Mouse (Mus musculus) layer of hippocampus, postnatal 10 days (tissue): ENCODE results near the gene Kdm6b. TPM values are rescaled to one million over a fixed set of nuclear protein-coding genes. Genes with fewer than 3 reads are reported as not detected.
A peak's percentile ranks its signal among the peaks of the same experiment; 100 is the strongest.

Source experiments
- DNase-seq, 2 experiments: peaks; one replicate each; pipeline ENCODE4 v3.0.0; 2021; ENCODE audit warnings: low spot score in 2 of 2
- total RNA-seq, 2 experiments: library from RNA; stranded (reverse); gene quantifications; 2 replicates each; pipeline ENCODE4 v1.2.3; 2021

The Kdm6b gene
- total RNA-seq, 2 experiments from 2014 or later = 47.0 to 50.5 TPM

- DNase-seq = no peak
These were observed 6.4 kb downstream of the Kdm6b start for GRCm38 (mm10) chr11:69406867-69407723.

- no peak for DNase-seq
These were observed 7.2 kb downstream of the Kdm6b start for GRCm38 (mm10) chr11:69406282-69406681.

- no peak for DNase-seq
These were observed 7.9 kb downstream of the Kdm6b start for GRCm38 (mm10) chr11:69405397-69406200.

GRCm38 (mm10) chr11:69404595-69405396 is 8.7 kb downstream of the Kdm6b start:
- no peak for DNase-seq

GRCm38 (mm10) chr11:69403691-69404594 is 9.5 kb downstream of the Kdm6b start:
- DNase-seq = no peak

- no peak for DNase-seq
These were observed 11.5 kb downstream of the Kdm6b start for GRCm38 (mm10) chr11:69401987-69402386.

- DNase-seq = peak; percentile 84 to 88
These were observed 12.3 kb downstream of the Kdm6b start for GRCm38 (mm10) chr11:69401210-69401637.

- DNase-seq = no peak
These were observed 13.2 kb downstream of the Kdm6b start for GRCm38 (mm10) chr11:69400083-69400850.

GRCm38 (mm10) chr11:69399201-69400082 is 14.0 kb downstream of the Kdm6b start:
- no peak for DNase-seq

- no peak for DNase-seq
These were observed 14.8 kb downstream of the Kdm6b start for GRCm38 (mm10) chr11:69398486-69399200.

- no peak for DNase-seq
These were observed 15.4 kb downstream of the Kdm6b start, which contains the start of gene Tmem88 for GRCm38 (mm10) chr11:69398059-69398458. Gene Tmem88, minus strand, starts transcription at chr11:69398234.

- peak in 1 of 2 experiments; percentile 51 for DNase-seq
These were observed 15.9 kb downstream of the Kdm6b start for GRCm38 (mm10) chr11:69397581-69398057.

GRCm38 (mm10) chr11:69396772-69397171 is 16.7 kb downstream of the Kdm6b start:
- peak in 1 of 2 experiments; percentile 47 for DNase-seq

- DNase-seq = peak; percentile 92 to 94
These were observed 17.7 kb downstream of the Kdm6b start for GRCm38 (mm10) chr11:69395634-69396373.

- DNase-seq = peak; percentile 83 to 86
These were observed 18.2 kb downstream of the Kdm6b start, which contains the start of the genes Naa38 and Cyb5d1 for GRCm38 (mm10) chr11:69395235-69395633. Gene Naa38, plus strand, starts transcription at chr11:69395487. Gene Cyb5d1, minus strand, starts transcription at chr11:69395631.

GRCm38 (mm10) chr11:69394591-69395167 is 18.8 kb downstream of the Kdm6b start:
- peak in 1 of 2 experiments; percentile 37 for DNase-seq
